Mouse (Mus musculus): Measurements from ENCODE around the gene Nfib.

Gene Nfib

DNA sequence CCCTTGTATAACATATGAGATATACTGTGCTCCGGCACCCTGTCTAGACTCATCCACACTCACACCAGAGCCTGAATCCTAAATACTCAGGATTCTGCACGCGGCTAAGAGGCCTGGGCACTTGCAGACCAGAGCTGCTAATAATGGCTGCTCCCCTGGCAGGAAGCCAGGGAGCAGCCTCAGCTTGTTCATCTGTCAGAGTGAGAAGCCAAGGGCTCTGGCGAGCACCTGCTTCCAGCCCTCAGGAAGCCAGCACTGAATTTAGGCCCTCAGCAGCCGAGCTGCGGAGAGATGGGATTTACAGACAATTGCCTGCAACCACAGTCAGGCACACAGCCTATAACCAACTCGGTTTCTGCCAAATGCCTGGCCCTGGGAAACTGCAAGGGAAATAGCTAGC, 15.3 kb downstream of the Nfib start:
- ATAC-seq (ENCODE audit: low TSS enrichment) = peak; percentile 59

DNA sequence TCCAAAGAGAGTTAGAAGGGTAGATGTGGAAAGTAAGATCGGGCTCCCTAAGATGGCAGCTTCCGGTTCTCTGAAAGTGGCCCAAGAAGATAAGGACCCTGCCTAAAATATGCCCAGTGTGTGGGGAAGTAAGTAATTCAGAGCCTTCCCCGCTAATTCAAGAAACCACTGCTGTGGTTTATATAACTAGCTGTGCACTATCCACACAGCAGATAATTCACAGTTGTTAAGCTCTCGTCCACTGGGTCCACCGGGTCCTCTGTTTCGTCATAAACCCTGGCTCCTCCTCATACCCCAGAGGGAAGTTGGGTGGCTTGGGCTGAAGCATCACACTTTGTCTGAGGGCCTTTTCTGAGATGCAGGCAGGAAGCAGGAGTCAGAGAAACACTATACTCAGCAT, 19.5 kb downstream of the Nfib start:
- no peak for ATAC-seq (ENCODE audit: low TSS enrichment)

DNA sequence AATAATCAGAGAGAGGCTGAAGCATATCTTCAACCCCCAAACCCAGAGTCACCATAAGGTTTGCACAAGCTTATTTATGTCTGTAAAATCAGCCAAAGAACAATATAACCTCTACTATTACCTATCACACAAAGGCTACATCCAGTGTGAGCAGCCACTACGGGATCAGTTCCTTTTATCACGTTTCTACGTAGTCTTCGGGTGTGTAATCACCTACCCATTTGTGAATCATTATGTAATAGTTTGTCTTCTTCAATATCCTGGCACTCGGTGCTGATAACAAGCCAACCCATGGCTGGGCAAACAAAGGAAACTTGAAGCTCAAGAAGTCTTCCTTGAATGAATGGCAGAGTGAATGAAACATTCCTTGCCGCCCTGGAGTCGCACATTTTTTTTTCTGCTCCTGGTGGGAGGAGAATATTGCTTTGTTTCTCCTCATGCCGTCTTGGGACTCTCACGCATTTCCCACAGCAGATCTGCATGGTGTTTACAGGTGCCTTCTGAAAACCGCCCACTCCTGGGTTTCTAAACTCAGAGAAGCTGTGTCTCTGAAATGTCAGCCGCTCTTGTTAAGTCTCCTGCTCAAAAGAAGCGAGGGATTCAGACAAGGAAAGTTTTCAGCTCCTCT, 21.3 kb downstream of the Nfib start:
- peak; percentile 89 for ATAC-seq (ENCODE audit: low TSS enrichment)

DNA sequence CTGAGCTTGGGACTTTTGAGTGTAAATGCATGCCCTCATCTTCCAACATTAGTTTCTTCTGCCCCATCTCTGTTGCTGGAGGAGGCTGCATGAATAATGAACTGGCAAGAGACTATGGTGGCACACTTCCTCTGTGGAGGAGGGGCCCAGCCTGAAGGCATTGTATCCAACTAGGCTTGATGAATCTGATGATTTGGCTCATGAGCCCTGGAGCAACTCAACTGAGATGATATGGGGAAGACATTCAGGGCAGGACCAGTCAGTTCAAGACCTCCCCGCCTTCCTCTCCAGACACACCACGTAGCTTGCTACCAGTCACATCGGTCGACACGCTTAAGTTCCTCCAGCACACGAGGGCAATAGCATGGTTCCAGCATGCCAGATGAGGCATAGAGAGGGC, 22.0 kb downstream of the Nfib start:
- ATAC-seq (ENCODE audit: low TSS enrichment) = no peak

DNA sequence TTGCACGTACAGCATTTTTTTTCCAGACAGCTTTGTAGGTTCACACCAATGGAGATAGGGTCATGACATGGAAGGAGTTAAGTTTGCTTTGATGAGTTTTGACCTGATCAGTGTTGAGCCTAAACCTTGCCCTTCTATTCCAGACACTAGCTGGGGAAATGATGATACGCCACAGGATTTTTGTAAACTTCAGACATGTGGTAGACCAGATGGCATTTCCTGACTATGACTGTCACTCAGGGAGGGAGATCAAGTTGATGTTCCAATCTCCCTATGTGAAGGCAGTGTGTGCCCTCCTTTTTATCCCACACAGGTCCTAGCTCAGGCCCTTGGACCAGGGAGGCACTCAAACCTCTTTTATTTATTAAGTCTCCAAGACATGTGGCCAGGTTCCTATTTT, 29.4 kb downstream of the Nfib start:
- ATAC-seq (ENCODE audit: low TSS enrichment) = no peak

DNA sequence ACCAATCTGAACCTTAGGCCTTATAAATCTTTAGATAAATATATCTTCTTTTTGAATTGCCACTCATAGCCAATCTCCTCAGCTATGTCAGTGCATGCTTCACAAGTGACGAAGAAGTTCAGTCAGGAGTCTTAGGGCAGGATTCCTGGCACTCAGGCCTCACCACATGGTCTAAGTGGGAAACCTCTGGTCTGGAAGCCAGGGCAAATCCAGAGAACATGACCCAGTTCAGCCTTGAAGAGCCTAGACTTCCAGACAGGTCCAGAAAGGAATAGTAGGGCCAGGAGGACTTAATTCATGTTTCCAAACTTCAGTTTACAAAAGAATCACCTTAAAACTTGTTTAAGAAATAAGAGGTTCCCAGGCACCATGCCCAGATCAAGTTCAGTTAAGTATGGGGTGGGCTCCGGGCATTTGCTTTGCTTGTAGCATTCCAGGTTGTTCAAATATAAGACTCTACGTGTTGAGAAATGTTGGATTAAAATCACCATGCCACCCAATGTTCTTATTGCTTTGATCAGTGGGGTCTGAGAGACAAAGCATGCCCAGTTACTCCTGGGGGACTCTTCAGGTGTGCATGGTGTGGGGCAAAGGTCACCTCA, 38.2 kb downstream of the Nfib start:
- ATAC-seq (ENCODE audit: low TSS enrichment) = no peak

DNA sequence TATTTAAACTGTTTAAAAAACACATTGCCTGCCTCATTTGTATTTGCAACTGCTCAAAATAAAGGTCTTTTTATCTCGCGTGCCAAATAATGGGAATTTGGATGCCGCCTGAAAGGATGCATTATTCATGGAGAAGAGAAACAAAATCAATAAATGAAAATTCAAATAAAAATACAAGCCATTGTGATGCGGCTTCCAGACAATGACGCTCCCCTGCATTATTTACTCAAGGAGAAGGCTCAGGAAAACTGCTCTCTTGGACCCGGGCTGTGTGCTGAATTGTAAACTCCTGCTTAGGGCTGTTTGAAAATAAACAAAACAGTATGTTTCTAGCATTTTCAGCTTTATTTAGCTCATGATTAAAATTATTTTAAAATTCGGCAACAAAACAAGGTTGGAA, 41.1 kb downstream of the Nfib start:
- ATAC-seq (ENCODE audit: low TSS enrichment) = no peak

DNA sequence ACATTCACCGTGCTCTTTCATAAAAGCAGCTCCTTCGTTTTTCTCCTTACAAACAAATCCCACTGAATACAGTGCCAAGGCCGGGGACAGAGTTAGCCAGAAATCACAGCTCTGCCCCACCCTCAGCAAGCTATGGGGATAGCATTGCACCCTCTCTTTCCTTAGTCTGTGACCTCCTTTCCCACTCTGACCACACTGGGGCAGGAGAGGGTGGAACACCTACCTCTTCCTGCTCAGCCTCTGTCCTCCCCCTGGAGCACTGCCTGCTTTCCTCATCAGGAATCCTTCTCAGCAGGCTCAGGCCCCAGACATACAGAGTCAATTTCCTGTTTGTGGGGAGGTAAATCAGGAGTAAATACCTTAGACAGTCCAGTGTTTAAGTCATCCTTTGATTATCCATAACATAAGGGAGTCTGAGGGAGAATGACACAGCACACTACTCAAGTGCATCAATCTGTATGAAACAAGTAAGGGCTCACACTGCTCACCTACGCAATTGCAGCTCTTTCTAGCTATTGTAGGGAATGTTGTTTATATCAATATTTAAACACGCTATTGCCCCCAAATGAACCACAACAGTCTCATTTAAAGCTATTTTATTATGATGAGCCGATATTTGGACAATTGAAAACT, 41.7 kb downstream of the Nfib start:
- ATAC-seq (ENCODE audit: low TSS enrichment) = no peak

DNA sequence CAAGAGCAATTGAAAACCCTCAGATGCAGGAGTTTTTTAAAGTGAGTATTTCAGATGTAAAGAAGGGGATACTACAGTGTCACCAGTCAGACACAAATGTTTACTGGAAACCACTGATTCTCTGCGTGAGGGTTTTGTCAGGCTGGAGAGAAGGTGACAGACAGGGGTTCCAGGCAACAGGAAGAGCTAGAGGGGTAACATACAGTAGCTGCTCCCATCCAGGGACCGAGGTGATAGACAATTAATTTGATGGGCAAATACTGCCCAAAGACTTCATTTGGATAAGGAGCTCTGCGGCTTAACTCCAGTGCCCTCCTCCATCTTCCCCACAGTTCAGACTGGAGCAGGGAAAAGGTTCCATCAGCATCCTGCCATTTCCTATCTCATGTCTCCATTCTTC, 42.9 kb downstream of the Nfib start:
- ATAC-seq (ENCODE audit: low TSS enrichment) = no peak

DNA sequence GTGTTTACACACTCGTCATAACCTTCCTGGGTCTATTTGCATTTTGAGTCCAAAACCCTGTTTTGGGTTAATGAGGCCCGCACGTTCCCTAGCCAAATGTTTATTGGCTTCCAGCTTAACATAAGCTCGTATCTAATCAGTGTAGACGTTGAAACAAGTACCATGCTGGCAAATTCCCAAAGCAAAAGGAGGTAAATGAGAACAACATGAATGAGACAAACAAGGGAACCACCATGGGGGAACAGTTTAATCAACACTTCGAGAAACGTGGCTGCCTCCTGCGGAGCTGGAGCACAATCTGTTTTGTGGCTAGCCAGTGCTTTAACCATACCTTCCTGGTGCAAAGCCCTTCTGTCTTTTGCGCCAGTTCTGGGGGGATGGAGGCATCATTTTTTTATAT, 43.3 kb downstream of the Nfib start:
- no peak for ATAC-seq (ENCODE audit: low TSS enrichment)

DNA sequence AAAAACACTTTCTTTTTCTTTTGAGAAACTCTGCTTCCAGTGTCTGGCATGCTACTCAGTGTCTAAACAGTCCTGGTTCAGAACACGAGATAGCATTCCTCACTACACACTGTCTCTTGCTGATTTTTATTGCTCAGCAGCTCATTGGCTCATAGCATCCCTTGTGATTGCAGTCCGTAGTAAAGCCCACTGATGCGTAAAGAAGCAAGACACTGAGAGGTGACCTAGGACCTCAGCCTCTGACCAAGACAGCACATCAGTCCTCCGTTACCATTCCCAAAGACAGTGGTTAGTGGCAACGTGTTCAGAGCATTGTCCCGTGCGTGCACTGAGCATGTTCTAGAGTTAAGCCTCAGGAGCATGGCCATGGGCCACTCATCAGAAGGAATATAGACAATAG, 44.3 kb downstream of the Nfib start:
- no peak for ATAC-seq (ENCODE audit: low TSS enrichment)

DNA sequence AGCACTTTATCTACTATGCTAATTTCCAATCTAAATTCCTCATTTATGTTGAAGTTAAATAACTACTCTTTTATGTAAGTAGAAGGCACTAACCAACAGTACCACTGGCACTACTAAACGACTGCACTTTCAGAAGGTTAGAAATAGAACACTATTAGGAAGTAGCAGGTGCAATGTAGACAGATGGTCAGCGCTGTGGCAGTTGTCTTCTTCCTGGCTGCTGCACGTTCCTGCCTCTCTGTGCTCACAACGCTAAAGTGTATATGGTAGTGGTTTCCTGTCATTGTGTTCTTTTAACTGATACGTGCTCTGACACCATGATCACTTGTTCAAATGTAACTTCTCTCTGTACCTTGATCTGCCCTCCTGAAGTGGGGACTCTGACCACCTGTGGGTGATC, 59.9 kb downstream of the Nfib start:
- ATAC-seq (ENCODE audit: low TSS enrichment) = no peak

DNA sequence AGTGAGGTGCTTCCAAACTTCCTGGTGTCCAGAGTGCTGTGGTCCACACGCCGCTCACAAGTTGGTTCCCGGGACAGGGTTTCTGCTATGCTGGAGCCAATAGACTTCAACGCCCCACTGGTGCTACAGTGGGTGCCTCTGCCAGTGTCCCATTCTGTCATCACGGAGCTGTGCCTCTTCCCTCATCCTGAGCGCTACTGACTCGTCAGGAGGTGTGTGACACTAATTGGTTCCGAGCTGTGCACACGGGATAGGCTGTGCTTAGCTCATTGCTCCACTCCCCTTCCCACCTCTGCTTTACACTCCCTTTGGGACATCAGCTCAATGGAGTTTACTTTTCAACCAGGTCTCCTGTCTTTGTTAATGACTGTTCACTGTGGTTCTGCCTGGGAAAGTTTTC, 60.8 kb downstream of the Nfib start:
- no peak for ATAC-seq (ENCODE audit: low TSS enrichment)

DNA sequence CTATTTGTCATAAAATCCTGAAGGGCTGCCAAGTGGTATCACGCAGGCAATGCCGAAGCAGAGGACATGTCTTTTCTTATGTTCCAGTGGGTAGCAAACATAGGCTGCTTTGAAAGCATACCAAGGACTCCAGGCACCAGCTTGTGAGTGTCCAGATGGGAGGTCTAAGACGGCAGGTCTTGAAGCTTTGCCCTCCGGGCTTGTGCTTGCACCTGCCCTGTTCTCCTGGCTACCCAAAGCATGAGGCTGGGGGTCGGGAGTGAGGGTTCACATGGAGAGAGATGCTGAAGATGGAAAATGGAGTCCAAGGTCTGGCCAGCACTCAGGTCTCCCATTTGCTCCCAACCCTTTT, 61.8 kb downstream of the Nfib start:
- ATAC-seq (ENCODE audit: low TSS enrichment) = no peak

DNA sequence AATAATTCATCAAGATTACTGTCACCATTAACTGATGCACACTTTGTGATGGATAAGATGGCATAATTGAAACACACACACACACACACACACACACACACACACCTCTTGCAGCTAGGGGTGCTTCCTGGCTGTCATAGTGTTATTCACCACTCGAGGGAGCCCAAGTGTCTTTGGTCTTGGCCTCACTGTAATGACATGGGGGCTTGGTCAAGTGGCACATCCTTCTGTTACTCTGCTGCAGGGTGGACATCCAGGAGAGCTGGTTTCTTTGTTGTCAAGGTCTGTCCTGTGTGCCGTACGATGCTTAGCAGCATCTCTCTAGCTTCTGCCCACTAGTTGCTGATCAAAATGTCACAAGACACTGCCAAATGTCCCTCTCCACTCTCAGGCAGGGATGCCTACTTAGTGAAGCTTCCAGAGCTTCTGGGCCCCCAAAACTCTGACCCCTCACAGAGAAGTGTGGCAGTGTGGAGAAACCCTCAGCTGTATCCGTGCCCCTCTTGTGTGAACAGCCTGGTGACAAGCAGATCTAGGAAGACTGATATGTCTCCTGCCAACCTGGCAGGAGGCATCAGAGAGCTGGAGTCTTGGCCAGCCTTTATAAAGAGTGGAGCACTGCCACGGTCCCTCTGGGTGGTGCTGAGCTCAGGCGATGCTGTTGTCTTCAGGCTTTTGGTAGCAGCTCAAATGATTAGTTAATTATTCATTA, 62.4 kb downstream of the Nfib start:
- ATAC-seq (ENCODE audit: low TSS enrichment) = peak; percentile 84

DNA sequence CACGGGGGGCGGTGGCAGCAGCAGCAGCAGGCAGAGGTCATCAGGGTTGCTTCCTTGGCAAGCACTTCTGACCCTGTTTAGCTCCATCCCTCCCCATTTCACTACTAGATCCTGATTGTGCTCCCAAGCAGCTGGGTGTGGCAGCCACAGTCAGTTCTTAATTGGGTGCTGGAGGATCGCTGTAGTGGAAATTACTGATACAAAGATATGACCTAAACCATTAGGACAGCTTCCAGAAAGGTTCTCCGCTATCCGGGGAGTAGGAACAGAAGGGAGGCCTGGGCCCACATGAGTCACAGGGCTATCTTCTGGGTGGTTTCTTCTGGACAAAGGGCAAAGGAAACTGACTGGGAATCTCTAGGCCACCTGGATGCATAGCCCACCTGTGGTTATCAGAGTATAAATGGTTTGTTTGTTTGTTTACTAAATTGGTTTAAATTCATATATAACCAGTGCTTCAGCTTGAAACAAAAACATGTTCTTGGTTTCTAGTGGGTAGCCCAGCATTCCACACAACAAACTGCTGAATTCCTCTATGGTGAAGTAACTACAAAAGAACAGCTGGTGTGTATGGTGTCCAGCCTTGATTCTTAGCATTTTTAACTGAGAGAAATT, 64.4 kb downstream of the Nfib start:
- no peak for ATAC-seq (ENCODE audit: low TSS enrichment)

DNA sequence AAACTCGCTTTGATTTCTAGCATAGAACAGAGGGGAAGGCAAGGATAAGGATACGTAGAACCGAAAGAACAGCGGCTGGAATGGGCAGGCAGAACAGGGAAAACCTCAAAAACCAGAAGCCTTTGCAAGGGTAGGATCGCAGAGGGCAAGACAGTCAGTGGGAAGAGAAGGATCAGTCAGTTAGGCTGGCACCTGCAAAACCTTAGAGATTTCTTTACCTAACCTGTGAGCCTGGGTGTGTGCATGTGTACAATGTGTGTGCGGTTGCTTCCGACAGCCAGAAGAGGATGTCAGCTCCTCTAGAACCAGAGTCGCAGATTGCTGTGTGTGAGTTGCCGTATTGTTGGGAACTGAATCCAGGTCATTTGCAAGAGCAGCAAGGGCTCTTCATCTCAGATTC, 67.3 kb downstream of the Nfib start:
- no peak for ATAC-seq (ENCODE audit: low TSS enrichment)

DNA sequence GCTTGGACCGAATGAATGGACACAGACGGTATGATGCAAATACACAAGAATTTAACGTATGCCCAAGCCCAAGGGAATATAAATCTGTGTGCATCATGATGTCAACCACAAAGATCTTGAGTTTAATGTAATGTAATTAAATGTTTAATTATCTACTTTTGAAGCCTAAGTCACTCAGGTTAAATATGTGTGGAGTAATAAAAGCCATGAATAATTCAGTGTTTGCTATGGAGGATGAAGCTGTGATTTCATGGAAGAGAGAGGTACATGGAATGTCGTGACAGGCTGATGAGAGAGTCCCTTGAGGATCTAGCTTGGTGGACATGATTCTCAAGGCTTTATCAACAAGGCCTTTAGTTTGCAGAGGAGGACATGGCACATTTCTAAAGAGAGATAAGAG, 67.9 kb downstream of the Nfib start:
- ATAC-seq (ENCODE audit: low TSS enrichment) = no peak

DNA sequence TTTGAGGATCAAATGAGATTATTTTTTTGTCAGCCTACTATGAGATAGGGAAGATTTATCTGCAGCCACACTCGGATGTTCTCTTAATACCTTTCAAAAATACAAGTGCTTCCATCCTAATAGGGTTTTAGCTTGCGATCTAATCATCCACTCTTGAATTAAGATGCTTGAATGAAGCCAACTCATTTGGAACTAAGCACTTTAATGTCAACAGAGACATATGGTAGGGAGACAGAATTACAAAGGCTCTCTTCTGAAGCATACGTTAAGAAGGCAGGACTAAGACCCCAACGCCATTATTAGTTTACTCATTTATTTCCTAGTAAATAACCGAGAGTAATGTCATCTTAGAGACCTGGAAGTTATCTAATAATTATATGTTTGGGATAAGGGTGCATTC, 68.9 kb downstream of the Nfib start:
- ATAC-seq (ENCODE audit: low TSS enrichment) = no peak

DNA sequence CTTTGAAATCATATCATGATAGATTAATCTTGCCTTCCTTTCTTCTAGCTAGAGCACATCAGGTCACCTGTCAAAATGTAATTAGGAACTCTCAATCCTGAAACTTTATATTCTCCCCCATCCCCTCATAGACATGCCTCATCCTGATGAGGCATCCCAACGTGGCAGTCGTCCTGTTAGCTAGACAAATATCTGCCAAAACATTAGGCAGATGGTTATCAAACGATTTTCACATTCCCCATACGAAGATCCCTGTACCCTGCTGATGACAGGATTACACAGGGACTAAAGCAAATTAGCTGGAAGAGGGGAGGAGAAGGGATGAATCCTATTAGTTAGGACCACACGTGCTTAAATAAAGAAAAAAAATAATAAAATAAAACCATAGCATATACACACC, 69.7 kb downstream of the Nfib start:
- no peak for ATAC-seq (ENCODE audit: low TSS enrichment)

DNA sequence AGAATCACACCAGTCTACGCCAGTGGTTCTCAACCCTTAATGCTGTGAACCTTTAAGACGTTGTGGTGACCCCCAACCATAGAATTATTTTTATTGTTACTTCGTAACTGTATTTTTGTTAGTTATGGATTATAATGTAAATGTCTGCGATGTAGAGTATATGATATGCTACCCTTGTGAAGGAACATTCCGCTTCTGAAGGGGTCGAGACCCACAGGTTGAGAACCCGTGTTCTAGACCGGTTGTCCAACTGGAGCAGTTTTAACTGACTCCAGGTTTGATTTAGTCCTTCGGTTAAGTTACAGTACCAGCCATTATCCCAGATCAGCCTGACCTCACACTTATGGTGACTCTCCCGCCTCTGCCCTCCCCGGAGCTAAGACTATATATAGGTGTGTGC, 70.4 kb downstream of the Nfib start:
- ATAC-seq (ENCODE audit: low TSS enrichment) = no peak

DNA sequence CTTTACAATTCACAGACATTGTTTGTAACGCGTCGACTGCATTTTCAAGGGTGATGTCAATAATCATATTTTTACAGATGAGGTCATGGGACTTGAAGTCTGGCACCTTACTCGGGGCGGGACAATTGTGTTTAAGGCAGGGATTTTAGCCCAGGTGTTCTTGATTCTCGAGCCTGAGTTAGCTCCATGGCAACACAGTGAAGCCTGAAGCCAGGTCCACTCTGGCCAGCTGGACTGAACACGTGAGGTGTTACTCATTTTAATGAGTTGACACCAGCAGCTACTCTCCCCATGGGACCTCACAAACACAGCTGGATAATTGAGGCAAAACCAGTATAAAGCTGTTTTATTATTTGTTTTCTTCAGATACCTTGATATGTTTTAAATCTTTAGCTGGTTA, 71.2 kb downstream of the Nfib start:
- no peak for ATAC-seq (ENCODE audit: low TSS enrichment)

All from frontal cortex, adult (tissue).